Mouse (Mus musculus): Measurements from ENCODE around the gene Plcl1. TPM values are rescaled to one million over a fixed set of nuclear protein-coding genes. Genes with fewer than 3 reads are reported as not detected.

The Plcl1 gene
- polyA plus RNA-seq, 1 experiment from 2014 or later: 3.1 TPM

- 87% methylated on average over 3 of the region's 3 CpGs for WGBS
- no peaks in the 10 kb centered on the region for H3K9me3 ChIP-seq (ENCODE audit: control insufficient read depth, low read length)
- H3K4me1 ChIP-seq (ENCODE audit: control insufficient read depth, insufficient read depth, low read length): no peaks in the 10 kb centered on the region
- no peaks in the 10 kb centered on the region for H3K36me3 ChIP-seq (ENCODE audit: control insufficient read depth, insufficient read depth, low read length)
- H3K4me2 ChIP-seq (ENCODE audit: low read depth): no peak overlapping the region
- DNase-seq (ENCODE audit: low spot score): no peak
- no peak for ATAC-seq (ENCODE audit: insufficient read depth, low FRiP score, low TSS enrichment)
- H3K27me3 ChIP-seq (ENCODE audit: control insufficient read depth, insufficient read depth, low read length): no peaks in the 10 kb centered on the region
- no peak overlapping the region for H3K4me3 ChIP-seq (ENCODE audit: low read depth, low read length)
- H3K27ac ChIP-seq (ENCODE audit: low read depth, low read length): no peak overlapping the region
- H3K9ac ChIP-seq (ENCODE audit: low read length): no peak overlapping the region
These were observed 319.7 kb downstream of the Plcl1 start for GRCm38 (mm10) chr1:55725428-55725827.

DNA sequence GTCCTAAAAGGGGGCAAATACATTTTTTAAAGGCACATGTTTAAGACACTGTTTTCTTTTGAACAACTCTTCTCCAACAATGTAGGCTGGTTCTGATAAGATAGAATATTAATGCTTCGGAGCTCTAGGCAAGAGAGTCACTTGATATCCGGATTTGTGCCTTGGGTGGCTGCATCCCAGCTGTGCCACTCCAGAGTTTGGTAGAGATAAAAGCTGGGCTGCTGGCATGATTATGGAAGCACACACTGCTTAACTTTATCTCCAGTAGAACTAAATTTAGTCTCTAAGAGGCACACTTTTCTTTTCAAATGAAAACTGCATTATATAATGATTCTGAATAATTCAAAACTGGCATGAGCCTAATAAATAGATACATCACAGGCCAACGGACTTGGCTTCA is 323.6 kb downstream of the Plcl1 start:
- ATAC-seq (ENCODE audit: insufficient read depth, low FRiP score, low TSS enrichment): no peak
- WGBS: 94% methylated on average over 3 of the region's 3 CpGs
- Histone ChIP-seq H3K4me1 (ENCODE audit: control insufficient read depth, insufficient read depth, low read length) (no peaks in the 10 kb centered on the region), H3K4me3 (ENCODE audit: low read depth, low read length) (no peak overlapping the region), H3K36me3 (ENCODE audit: control insufficient read depth, insufficient read depth, low read length) (no peaks in the 10 kb centered on the region), H3K27me3 (ENCODE audit: control insufficient read depth, insufficient read depth, low read length) (no peaks in the 10 kb centered on the region), H3K4me2 (ENCODE audit: low read depth) (no peak overlapping the region), H3K9ac (ENCODE audit: low read length) (no peak overlapping the region), H3K27ac (ENCODE audit: low read depth, low read length) (no peak overlapping the region), H3K9me3 (ENCODE audit: control insufficient read depth, low read length) (no peaks in the 10 kb centered on the region)
- no peak for DNase-seq (ENCODE audit: low spot score)

DNA sequence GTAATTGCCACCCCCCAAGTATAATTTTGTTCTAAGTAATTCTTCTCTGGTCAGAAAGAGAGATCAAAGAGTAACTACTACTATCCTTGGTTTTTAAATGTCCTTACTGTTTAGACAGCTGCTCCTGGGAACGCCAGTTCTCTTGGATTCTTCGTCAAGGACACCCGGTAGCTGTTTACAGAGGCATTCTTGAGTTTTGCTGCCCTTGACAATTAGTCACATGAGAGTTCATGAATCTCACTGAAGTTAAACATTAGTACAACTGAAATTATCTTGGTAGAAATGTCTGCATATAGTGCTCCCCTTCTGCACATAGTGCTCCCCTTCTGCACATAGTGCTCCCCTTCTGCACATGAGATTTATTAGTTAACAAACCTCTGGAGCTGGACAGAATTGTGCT is 327.2 kb downstream of the Plcl1 start:
- H3K27ac ChIP-seq (ENCODE audit: low read depth, low read length): no peak overlapping the region
- WGBS: 44% methylated on average over 3 of the region's 3 CpGs
- no peak overlapping the region for H3K4me2 ChIP-seq (ENCODE audit: low read depth)
- no peak overlapping the region for H3K9ac ChIP-seq (ENCODE audit: low read length)
- no peak for ATAC-seq (ENCODE audit: insufficient read depth, low FRiP score, low TSS enrichment)
- no peaks in the 10 kb centered on the region for H3K36me3 ChIP-seq (ENCODE audit: control insufficient read depth, insufficient read depth, low read length)
- DNase-seq (ENCODE audit: low spot score): no peak
- H3K9me3 ChIP-seq (ENCODE audit: control insufficient read depth, low read length): no peaks in the 10 kb centered on the region
- H3K4me1 ChIP-seq (ENCODE audit: control insufficient read depth, insufficient read depth, low read length): no peaks in the 10 kb centered on the region
- no peak overlapping the region for H3K4me3 ChIP-seq (ENCODE audit: low read depth, low read length)
- no peaks in the 10 kb centered on the region for H3K27me3 ChIP-seq (ENCODE audit: control insufficient read depth, insufficient read depth, low read length)

DNA sequence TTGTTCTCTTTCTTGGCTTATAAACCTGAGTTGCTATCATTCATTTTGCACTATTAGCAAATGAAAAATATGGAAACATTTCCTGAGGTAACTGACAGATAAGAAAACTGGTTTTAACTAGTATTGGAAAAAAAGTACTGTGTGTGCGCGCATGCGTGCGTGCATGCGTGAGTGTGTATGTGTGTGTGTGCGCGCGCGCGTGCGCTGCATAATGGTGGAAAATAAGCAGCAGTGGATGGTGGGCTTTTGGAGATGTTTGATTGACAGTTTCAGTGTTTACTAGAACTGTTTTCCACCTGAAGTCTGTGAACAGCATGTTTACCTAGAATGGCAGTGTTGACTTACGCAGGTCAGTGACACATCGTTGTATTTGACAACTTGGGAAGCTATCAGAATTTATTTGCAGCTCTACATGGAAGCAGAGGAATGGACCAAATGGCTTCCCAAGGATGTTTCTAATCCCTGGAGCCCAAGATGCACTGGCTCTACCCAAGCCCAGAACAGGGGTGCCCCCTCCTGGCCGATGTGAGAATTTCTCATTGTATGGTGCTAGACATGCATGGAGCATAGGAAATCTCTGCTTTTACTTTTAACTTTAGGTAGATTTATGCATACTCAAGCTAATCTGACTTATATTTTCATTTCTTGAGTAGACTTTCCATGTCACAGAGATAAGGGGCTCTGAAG is 330.5 kb downstream of the Plcl1 start:
- Histone ChIP-seq H3K36me3 (ENCODE audit: control insufficient read depth, insufficient read depth, low read length) (no peaks in the 10 kb centered on the region), H3K9me3 (ENCODE audit: control insufficient read depth, low read length) (no peaks in the 10 kb centered on the region), H3K4me2 (ENCODE audit: low read depth) (no peak overlapping the region), H3K27ac (ENCODE audit: low read depth, low read length) (no peak overlapping the region), H3K9ac (ENCODE audit: low read length) (no peak overlapping the region), H3K4me1 (ENCODE audit: control insufficient read depth, insufficient read depth, low read length) (no peaks in the 10 kb centered on the region), H3K4me3 (ENCODE audit: low read depth, low read length) (no peak overlapping the region), H3K27me3 (ENCODE audit: control insufficient read depth, insufficient read depth, low read length) (no peaks in the 10 kb centered on the region)
- peak; percentile 87 for ATAC-seq (ENCODE audit: insufficient read depth, low FRiP score, low TSS enrichment)
- WGBS: 86% methylated on average over 14 of the region's 14 CpGs
- DNase-seq (ENCODE audit: low spot score): peak; percentile 85

DNA sequence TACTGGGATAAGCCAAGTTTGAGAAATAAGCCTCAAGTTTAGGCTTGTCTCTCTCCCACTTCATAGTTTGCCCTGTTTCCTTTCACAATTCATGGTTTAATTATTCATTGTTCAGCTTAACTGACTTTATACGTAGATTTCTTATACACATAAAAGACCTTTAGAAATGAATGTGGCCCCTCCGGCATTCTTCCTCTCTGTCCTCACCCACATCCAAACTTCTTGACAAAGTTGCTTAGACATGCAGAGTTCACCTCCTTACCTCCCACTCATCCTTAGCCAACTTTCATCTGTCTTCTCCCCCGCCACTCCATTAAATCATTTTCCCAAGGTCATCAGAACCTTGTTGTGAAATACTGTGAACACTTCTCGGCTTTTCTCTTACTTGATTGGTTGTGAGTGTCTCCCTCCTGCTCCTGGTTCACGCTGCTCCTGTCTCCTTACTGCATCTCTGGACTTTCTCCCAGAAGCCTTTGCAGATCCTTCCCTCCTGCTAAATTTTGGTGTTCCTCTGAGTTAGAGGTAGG is 331.1 kb downstream of the Plcl1 start:
- no peak for DNase-seq (ENCODE audit: low spot score)
- no peak overlapping the region for H3K9ac ChIP-seq (ENCODE audit: low read length)
- H3K27me3 ChIP-seq (ENCODE audit: control insufficient read depth, insufficient read depth, low read length): no peaks in the 10 kb centered on the region
- no peaks in the 10 kb centered on the region for H3K4me1 ChIP-seq (ENCODE audit: control insufficient read depth, insufficient read depth, low read length)
- H3K36me3 ChIP-seq (ENCODE audit: control insufficient read depth, insufficient read depth, low read length): no peaks in the 10 kb centered on the region
- no peak for ATAC-seq (ENCODE audit: insufficient read depth, low FRiP score, low TSS enrichment)
- no peak overlapping the region for H3K4me2 ChIP-seq (ENCODE audit: low read depth)
- 70% methylated on average over 5 of the region's 5 CpGs for WGBS
- no peaks in the 10 kb centered on the region for H3K9me3 ChIP-seq (ENCODE audit: control insufficient read depth, low read length)
- no peak overlapping the region for H3K27ac ChIP-seq (ENCODE audit: low read depth, low read length)
- H3K4me3 ChIP-seq (ENCODE audit: low read depth, low read length): no peak overlapping the region

GRCm38 (mm10) chr1:55738746-55739365 is 333.1 kb downstream of the Plcl1 start:
- Histone ChIP-seq H3K9ac (ENCODE audit: low read length) (no peak overlapping the region), H3K36me3 (ENCODE audit: control insufficient read depth, insufficient read depth, low read length) (no peaks in the 10 kb centered on the region), H3K4me3 (ENCODE audit: low read depth, low read length) (no peak overlapping the region), H3K9me3 (ENCODE audit: control insufficient read depth, low read length) (no peaks in the 10 kb centered on the region), H3K4me1 (ENCODE audit: control insufficient read depth, insufficient read depth, low read length) (no peaks in the 10 kb centered on the region), H3K27me3 (ENCODE audit: control insufficient read depth, insufficient read depth, low read length) (no peaks in the 10 kb centered on the region), H3K27ac (ENCODE audit: low read depth, low read length) (no peak overlapping the region), H3K4me2 (ENCODE audit: low read depth) (no peak overlapping the region)
- DNase-seq (ENCODE audit: low spot score) (no peak), ATAC-seq (ENCODE audit: insufficient read depth, low FRiP score, low TSS enrichment) (no peak)
- WGBS: 79% methylated on average over 12 of the region's 12 CpGs

GRCm38 (mm10) chr1:55741885-55742284 is 336.2 kb downstream of the Plcl1 start:
- Histone ChIP-seq H3K9me3 (ENCODE audit: control insufficient read depth, low read length) (no peaks in the 10 kb centered on the region), H3K36me3 (ENCODE audit: control insufficient read depth, insufficient read depth, low read length) (no peaks in the 10 kb centered on the region), H3K4me3 (ENCODE audit: low read depth, low read length) (no peak overlapping the region), H3K4me1 (ENCODE audit: control insufficient read depth, insufficient read depth, low read length) (no peaks in the 10 kb centered on the region), H3K27me3 (ENCODE audit: control insufficient read depth, insufficient read depth, low read length) (no peaks in the 10 kb centered on the region), H3K4me2 (ENCODE audit: low read depth) (no peak overlapping the region), H3K27ac (ENCODE audit: low read depth, low read length) (no peak overlapping the region), H3K9ac (ENCODE audit: low read length) (no peak overlapping the region)
- ATAC-seq (ENCODE audit: insufficient read depth, low FRiP score, low TSS enrichment) (no peak), DNase-seq (ENCODE audit: low spot score) (no peak)
- 88% methylated on average over 3 of the region's 3 CpGs for WGBS

GRCm38 (mm10) chr1:55748516-55748915 is 342.8 kb downstream of the Plcl1 start:
- no peaks in the 10 kb centered on the region for H3K9me3 ChIP-seq (ENCODE audit: control insufficient read depth, low read length)
- 60% methylated on average over 5 of the region's 5 CpGs for WGBS
- ATAC-seq (ENCODE audit: insufficient read depth, low FRiP score, low TSS enrichment) (no peak), DNase-seq (ENCODE audit: low spot score) (no peak)
- no peaks in the 10 kb centered on the region for H3K27me3 ChIP-seq (ENCODE audit: control insufficient read depth, insufficient read depth, low read length)
- H3K4me3 ChIP-seq (ENCODE audit: low read depth, low read length): no peak overlapping the region
- H3K4me1 ChIP-seq (ENCODE audit: control insufficient read depth, insufficient read depth, low read length): no peaks in the 10 kb centered on the region
- no peaks in the 10 kb centered on the region for H3K36me3 ChIP-seq (ENCODE audit: control insufficient read depth, insufficient read depth, low read length)
- H3K4me2 ChIP-seq (ENCODE audit: low read depth): no peak overlapping the region
- H3K9ac ChIP-seq (ENCODE audit: low read length): no peak overlapping the region
- no peak overlapping the region for H3K27ac ChIP-seq (ENCODE audit: low read depth, low read length)

DNA sequence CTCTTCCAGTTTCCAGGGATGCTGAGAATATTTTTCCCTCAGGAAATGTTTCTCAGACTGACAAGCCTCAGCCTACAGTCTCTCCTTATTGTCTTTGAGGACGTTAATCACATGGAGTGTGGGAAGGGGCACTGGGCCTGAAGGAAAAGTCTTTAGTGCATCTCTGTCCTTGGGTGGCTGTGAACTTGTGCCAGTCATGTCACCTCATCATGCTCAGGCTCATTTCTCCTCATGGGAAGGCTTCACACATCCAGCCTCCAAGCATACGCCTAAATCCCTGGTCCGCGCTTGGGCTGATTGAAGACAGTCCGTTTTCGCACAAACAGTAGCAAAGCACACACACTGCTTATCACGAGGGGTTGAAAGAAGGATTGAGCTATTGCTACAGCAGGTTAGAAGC is 344.0 kb downstream of the Plcl1 start:
- no peak for DNase-seq (ENCODE audit: low spot score)
- WGBS: 88% methylated on average over 7 of the region's 7 CpGs
- no peak for ATAC-seq (ENCODE audit: insufficient read depth, low FRiP score, low TSS enrichment)
- H3K27ac ChIP-seq (ENCODE audit: low read depth, low read length): no peak overlapping the region
- no peak overlapping the region for H3K4me2 ChIP-seq (ENCODE audit: low read depth)
- H3K4me1 ChIP-seq (ENCODE audit: control insufficient read depth, insufficient read depth, low read length): no peaks in the 10 kb centered on the region
- no peak overlapping the region for H3K4me3 ChIP-seq (ENCODE audit: low read depth, low read length)
- no peaks in the 10 kb centered on the region for H3K27me3 ChIP-seq (ENCODE audit: control insufficient read depth, insufficient read depth, low read length)
- no peaks in the 10 kb centered on the region for H3K9me3 ChIP-seq (ENCODE audit: control insufficient read depth, low read length)
- H3K36me3 ChIP-seq (ENCODE audit: control insufficient read depth, insufficient read depth, low read length): no peaks in the 10 kb centered on the region
- no peak overlapping the region for H3K9ac ChIP-seq (ENCODE audit: low read length)

All from neural tube, embryonic 11.5 days (tissue).